Mouse (Mus musculus): ENCODE results near the gene Siglecf.

GRCm38 (mm10) chr7:43353758-43354157 lies 2.6 kb downstream of the Siglecf start:
- TF ChIP-seq GATA1 (IDR thresholded peaks at IDR 0.05; ENCODE audit: borderline replicate concordance, low read length) (no peak), FLI1 (IDR thresholded peaks at IDR 0.05; ENCODE audit: low read length) (no peak)
